Mouse (Mus musculus) urinary bladder, postnatal 25 days (tissue): ENCODE measurements around the gene Nanos2.

Experiments
- DNase-seq: peaks from one replicate; pipeline ENCODE4 v3.0.0; 2022; ENCODE audit warnings: low spot score

Gene Nanos2

DNA sequence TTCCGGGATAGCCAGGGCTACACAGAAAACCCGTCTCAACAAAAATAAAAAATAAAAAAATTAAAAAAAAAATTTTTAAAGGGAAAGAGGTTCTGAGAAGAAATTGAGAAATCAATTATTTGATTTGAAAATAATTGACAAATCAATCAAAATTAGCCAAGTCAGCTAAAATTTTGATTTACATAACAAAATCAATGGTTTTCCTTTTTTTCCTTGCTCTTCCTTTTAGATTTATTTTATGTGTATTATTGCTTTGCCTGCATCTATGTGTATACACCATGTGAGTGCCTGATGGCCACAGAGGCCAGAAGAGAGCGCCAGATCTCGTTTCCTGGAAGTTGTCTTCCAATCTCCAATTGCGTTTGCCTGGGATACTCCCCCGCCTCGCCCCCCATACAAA, 30.7 kb downstream of the Nanos2 start:
- no peak for DNase-seq

DNA sequence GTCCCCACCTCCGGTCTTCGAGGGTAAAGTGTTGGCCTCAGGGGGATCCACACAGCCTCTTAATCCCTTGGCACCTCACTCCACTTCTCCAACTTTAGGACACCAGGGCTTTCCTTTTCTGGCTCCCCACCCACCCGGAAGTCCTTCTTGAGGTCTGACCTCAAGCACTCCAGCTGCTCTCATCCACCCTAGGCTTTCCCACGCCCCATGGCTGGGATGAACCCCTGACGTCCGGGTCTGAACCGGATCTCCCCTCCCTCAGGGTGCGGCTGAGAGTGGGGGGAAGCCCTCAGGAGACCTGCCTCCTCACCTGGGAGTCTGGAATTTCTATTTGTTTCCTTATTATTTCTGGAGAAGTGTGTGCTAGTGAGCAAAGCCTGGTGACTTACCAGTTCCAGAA, 33.8 kb downstream of the Nanos2 start:
- no peak for DNase-seq

- DNase-seq, result no peak
Observed at GRCm38 (mm10) chr7:19022189-19022958, 35.2 kb downstream of the Nanos2 start.

DNA sequence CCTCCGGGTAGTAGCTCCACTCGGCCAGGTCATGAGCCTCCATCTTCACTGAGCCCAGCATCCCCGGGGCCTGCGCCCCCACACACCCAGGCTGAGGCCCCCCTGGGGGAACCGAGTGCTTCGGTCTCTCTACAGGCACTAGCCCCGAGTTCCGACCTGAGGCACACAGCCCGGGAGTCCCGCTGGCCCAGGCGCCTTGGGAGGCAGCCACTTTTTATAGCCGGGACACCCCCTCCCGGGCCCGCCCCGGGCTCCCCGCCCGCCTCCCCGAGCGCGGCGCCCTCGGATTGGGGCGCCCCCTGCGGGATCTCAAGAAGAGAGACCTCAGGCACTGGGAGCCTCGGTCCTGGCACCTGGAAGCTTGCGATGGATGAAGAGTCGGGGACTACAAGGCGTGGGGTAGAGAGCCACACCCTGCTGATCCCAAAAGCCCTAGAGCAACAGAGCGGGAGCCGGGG, 36.2 kb downstream of the Nanos2 start, which contains the start of gene Foxa3:
Gene Foxa3 (minus strand): TSS at position 182 of the 458 bp plus-strand sequence.
- DNase-seq, result peak; percentile 33

DNA sequence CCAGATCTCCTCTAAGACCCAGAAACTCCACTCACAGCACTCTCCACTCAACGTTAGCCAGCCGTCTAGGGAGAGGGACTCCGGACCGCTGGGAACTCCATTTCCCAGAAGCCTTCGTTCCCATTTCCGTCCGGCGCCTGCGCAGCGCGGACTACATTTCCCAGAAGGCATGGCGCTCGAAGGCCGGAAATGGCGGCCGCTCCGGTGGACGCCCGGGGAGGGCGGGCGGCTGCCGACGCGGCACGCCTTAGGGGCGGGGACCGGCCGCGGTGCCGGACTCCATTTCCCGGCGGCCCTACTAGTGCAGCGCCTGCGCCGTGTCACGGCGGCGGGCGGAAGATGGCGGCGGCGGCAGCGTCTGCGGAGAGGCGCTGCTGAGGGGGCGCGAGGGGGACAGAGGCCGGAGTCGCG, 36.9 kb downstream of the Nanos2 start, which contains the start of gene Sympk:
Gene Sympk (plus strand): TSS at position 282 of the 411 bp plus-strand sequence.
- peak; percentile 86 for DNase-seq

- no peak for DNase-seq
Observed at GRCm38 (mm10) chr7:19024581-19025255, 37.5 kb downstream of the Nanos2 start.

DNA sequence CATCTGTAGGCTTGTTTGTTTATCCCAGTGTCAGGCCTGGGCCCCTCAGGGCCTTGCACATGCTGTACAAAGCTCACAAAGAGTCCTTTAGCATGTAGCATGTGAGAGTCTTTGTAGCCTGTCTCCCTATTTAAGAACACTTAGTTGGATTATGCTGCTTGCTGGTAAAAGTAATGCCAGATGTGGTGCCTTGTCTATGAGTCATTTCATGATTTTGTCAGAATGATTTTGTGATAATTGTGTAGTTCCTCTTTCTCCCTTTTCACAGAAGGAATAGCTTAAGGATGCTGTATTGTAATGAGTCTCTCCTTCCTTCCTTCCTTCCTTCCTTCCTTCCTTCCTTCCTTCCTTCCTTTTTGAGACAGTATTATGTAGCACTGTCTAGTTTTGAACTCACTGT, 40.9 kb downstream of the Nanos2 start:
- no peak for DNase-seq

DNA sequence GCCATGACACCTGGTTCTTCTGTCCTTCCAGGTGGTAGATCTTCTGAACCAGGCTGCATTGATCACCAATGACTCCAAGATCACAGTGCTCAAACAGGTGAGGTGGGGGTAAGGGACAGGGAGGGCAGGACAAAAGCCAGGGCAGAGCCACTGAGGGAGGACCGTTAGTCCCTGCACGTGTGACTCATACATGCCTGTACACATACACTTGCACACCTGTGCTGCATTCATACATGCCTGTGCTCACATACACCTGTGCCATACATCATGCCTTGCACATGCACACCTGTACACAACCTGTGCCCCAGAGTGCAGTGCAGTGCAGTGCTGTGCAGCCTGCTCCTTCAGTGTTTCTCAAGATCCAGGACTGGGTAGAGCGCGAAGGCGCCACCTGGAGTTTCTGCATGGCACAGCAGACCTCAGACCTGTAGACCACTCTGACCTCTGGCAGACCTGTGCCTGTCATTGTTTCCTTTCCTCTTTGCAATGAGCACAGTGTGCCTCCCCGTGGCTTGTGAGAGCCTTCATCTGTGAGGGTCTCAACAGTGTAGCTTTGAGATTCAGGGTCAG, 42.0 kb downstream of the Nanos2 start:
- peak; percentile 36 for DNase-seq

DNA sequence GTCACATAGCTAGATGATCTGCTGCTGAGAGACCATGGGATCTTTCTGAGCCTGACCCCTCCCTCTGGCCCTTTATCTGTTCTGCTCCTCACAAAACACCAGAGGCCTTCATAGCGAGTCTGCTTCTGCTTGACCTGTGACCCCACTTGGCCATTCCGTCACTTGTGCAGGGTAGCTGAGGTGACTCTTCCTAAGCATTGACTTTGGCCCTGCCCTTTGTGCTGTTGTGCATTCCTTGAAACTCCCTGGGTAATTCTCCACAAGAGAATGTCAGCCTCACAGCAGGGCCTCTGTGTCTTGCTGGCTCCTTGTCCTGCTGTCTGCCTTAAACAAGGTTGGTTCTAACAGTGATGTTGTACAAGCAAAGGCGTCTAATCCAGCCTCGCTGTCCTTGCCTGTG, 44.4 kb downstream of the Nanos2 start:
- DNase-seq, result no peak
